Mouse (Mus musculus): Measurements from ENCODE around the gene Ccdc134.

Gene Ccdc134

GRCm38 (mm10) chr15:82127426-82128374, at the start of gene Ccdc134:
Gene Ccdc134, plus strand, starts transcription at chr15:82127922.
- Histone ChIP-seq H3K4me3 (replicated peaks; ENCODE audit: low read length) (peak within 1 kb of the TSS; percentile 91), H3K4me1 (replicated peaks; ENCODE audit: low read depth, low read length) (peaks cover 34% of the 10 kb centered on the region), H3K9me3 (ENCODE audit: low read length) (no peaks in the 10 kb centered on the region), H3K27me3 (ENCODE audit: insufficient read depth, low read length) (peaks cover 38% of the 10 kb centered on the region), H3K36me3 (ENCODE audit: insufficient read depth, low read length) (peaks cover 28% of the 10 kb centered on the region)
- TF ChIP-seq NANOG (IDR thresholded peaks at IDR 0.05; ENCODE audit: borderline replicate concordance, low read length), result no peak
- TF ChIP-seq CTCF (conservative IDR thresholded peaks at IDR 0.05; ENCODE audit: low read length), result no peak
- no peak for TF ChIP-seq POU5F1 (IDR thresholded peaks at IDR 0.05; ENCODE audit: borderline replicate concordance, low read length)

- Histone ChIP-seq H3K27me3 (ENCODE audit: insufficient read depth, low read length) (peaks cover 10% of the 10 kb centered on the region; the same call in 1 of the 2 replicates), H3K9me3 (ENCODE audit: low read length) (no peaks in the 10 kb centered on the region), H3K4me1 (replicated peaks; ENCODE audit: low read depth, low read length) (no peaks in the 10 kb centered on the region), H3K36me3 (ENCODE audit: insufficient read depth, low read length) (no peaks in the 10 kb centered on the region), H3K4me3 (replicated peaks; ENCODE audit: low read length) (no peak overlapping the region)
- TF ChIP-seq POU5F1 (IDR thresholded peaks at IDR 0.05; ENCODE audit: borderline replicate concordance, low read length), result no peak
- no peak for TF ChIP-seq CTCF (conservative IDR thresholded peaks at IDR 0.05; ENCODE audit: low read length)
Observed at GRCm38 (mm10) chr15:82079883-82080282, 47.8 kb upstream of the Ccdc134 start.

- Histone ChIP-seq H3K9me3 (ENCODE audit: low read length) (no peaks in the 10 kb centered on the region), H3K4me1 (replicated peaks; ENCODE audit: low read depth, low read length) (no peaks in the 10 kb centered on the region), H3K4me3 (replicated peaks; ENCODE audit: low read length) (no peak overlapping the region), H3K27me3 (ENCODE audit: insufficient read depth, low read length) (peaks cover 17% of the 10 kb centered on the region; the same call in 1 of the 2 replicates), H3K36me3 (ENCODE audit: insufficient read depth, low read length) (no peaks in the 10 kb centered on the region)
- TF ChIP-seq POU5F1 (IDR thresholded peaks at IDR 0.05; ENCODE audit: borderline replicate concordance, low read length) (no peak), CTCF (conservative IDR thresholded peaks at IDR 0.05; ENCODE audit: low read length) (no peak), NANOG (IDR thresholded peaks at IDR 0.05; ENCODE audit: borderline replicate concordance, low read length) (no peak)
Observed at GRCm38 (mm10) chr15:82081161-82081560, 46.6 kb upstream of the Ccdc134 start.

- Histone ChIP-seq H3K4me1 (replicated peaks; ENCODE audit: low read depth, low read length) (peaks cover 11% of the 10 kb centered on the region), H3K36me3 (ENCODE audit: insufficient read depth, low read length) (no peaks in the 10 kb centered on the region), H3K4me3 (replicated peaks; ENCODE audit: low read length) (no peak overlapping the region), H3K9me3 (ENCODE audit: low read length) (no peaks in the 10 kb centered on the region), H3K27me3 (ENCODE audit: insufficient read depth, low read length) (peaks cover 22% of the 10 kb centered on the region; the same call in 1 of the 2 replicates)
- no peak for TF ChIP-seq POU5F1 (IDR thresholded peaks at IDR 0.05; ENCODE audit: borderline replicate concordance, low read length)
- TF ChIP-seq NANOG (IDR thresholded peaks at IDR 0.05; ENCODE audit: borderline replicate concordance, low read length), result no peak
- TF ChIP-seq CTCF (conservative IDR thresholded peaks at IDR 0.05; ENCODE audit: low read length), result no peak
Observed at GRCm38 (mm10) chr15:82085606-82086005, 42.1 kb upstream of the Ccdc134 start.

GRCm38 (mm10) chr15:82086131-82086530, 41.6 kb upstream of the Ccdc134 start:
- Histone ChIP-seq H3K9me3 (ENCODE audit: low read length) (no peaks in the 10 kb centered on the region), H3K36me3 (ENCODE audit: insufficient read depth, low read length) (no peaks in the 10 kb centered on the region), H3K4me1 (replicated peaks; ENCODE audit: low read depth, low read length) (peaks cover 11% of the 10 kb centered on the region), H3K27me3 (ENCODE audit: insufficient read depth, low read length) (peaks cover 22% of the 10 kb centered on the region; the same call in 1 of the 2 replicates), H3K4me3 (replicated peaks; ENCODE audit: low read length) (no peak overlapping the region)
- TF ChIP-seq POU5F1 (IDR thresholded peaks at IDR 0.05; ENCODE audit: borderline replicate concordance, low read length) (no peak), NANOG (IDR thresholded peaks at IDR 0.05; ENCODE audit: borderline replicate concordance, low read length) (no peak), CTCF (conservative IDR thresholded peaks at IDR 0.05; ENCODE audit: low read length) (no peak)

DNA sequence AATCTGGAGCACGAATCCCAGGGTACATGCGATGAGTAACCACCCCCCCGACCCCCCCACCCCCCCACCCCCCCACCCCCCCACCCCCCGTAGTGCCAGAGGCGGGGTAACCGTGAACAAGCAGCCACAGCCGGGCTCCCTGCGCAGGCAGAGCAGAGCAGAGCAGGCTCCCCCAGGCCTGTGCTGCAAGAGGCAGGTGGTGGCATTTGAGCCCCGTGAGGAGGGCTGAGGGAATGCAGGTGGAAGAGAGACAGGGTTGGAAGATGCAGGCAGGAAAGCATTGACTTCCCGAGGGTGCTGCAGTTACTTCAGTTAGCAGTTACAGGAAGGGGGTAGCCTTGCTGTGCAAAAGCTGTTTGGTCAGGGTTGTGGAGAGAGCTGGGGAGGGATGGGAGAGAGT, 40.5 kb upstream of the Ccdc134 start:
- Histone ChIP-seq H3K4me1 (replicated peaks; ENCODE audit: low read depth, low read length) (peaks cover 11% of the 10 kb centered on the region), H3K9me3 (ENCODE audit: low read length) (no peaks in the 10 kb centered on the region), H3K4me3 (replicated peaks; ENCODE audit: low read length) (no peak overlapping the region), H3K36me3 (ENCODE audit: insufficient read depth, low read length) (no peaks in the 10 kb centered on the region), H3K27me3 (ENCODE audit: insufficient read depth, low read length) (peaks cover 25% of the 10 kb centered on the region; the same call in 1 of the 2 replicates)
- no peak for TF ChIP-seq NANOG (IDR thresholded peaks at IDR 0.05; ENCODE audit: borderline replicate concordance, low read length)
- TF ChIP-seq POU5F1 (IDR thresholded peaks at IDR 0.05; ENCODE audit: borderline replicate concordance, low read length), result no peak
- TF ChIP-seq CTCF (conservative IDR thresholded peaks at IDR 0.05; ENCODE audit: low read length), result peak; percentile 12; the same call in 1 of the 2 replicates

DNA sequence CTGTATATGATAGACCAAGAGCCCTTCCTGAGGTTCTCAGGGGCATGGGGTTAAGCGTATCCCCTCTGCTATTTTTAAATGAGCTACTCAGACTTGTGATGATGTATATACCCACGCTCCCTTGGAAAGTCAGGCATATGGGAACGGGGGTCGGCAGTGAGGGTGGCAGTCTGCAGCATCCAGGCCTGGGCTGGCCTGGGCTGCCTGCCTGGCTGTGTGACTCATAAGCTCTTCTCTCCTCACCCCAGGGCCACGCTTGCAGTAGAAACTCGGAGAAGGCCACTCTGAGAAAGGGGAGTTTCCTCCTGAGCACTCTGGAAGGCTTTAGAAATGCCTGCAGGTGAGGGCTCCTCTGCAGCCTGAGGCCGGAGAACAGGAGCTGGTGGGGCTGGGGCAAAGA, 36.7 kb upstream of the Ccdc134 start:
- peaks cover 11% of the 10 kb centered on the region for H3K4me1 ChIP-seq (replicated peaks; ENCODE audit: low read depth, low read length)
- TF ChIP-seq NANOG (IDR thresholded peaks at IDR 0.05; ENCODE audit: borderline replicate concordance, low read length) (no peak), POU5F1 (IDR thresholded peaks at IDR 0.05; ENCODE audit: borderline replicate concordance, low read length) (no peak), CTCF (conservative IDR thresholded peaks at IDR 0.05; ENCODE audit: low read length) (no peak)
- H3K27me3 ChIP-seq (ENCODE audit: insufficient read depth, low read length), result peaks cover 15% of the 10 kb centered on the region; the same call in 1 of the 2 replicates
- no peaks in the 10 kb centered on the region for H3K36me3 ChIP-seq (ENCODE audit: insufficient read depth, low read length)
- no peaks in the 10 kb centered on the region for H3K9me3 ChIP-seq (ENCODE audit: low read length)
- no peak overlapping the region for H3K4me3 ChIP-seq (replicated peaks; ENCODE audit: low read length)

DNA sequence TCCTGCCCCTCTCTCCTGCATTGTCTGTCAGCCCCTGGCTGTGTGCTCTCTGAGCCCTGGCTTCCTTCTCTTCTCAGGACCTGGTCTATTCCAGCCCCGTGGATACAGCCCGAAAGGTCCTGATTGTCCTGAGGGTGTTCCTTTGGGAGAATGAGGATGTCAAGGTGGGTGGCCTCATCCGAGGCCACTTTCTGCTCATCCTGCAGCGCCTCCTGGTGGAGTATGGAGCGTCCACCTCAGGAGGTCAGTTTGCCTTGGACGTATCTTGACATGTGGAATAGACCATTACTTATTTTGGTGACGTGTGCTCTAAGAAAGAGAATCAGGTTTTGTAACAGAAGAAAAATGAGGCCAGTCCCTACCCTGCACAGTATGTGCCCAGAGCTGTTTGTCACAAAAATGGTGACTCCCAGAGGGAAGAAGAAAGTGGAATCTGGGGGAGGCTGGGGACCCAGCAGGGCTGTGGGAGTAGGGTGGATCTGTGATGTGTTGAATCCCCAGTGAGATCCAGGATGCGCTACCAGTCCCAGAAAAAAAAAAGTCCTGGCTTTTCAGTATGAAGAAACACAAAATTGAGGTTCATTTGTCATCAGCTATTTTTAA, 20.7 kb upstream of the Ccdc134 start:
- H3K36me3 ChIP-seq (ENCODE audit: insufficient read depth, low read length), result no peaks in the 10 kb centered on the region
- H3K27me3 ChIP-seq (ENCODE audit: insufficient read depth, low read length), result peaks cover 25% of the 10 kb centered on the region
- H3K4me3 ChIP-seq (replicated peaks; ENCODE audit: low read length), result no peak overlapping the region
- TF ChIP-seq CTCF (conservative IDR thresholded peaks at IDR 0.05; ENCODE audit: low read length) (peak; percentile 67), NANOG (IDR thresholded peaks at IDR 0.05; ENCODE audit: borderline replicate concordance, low read length) (no peak)
- no peaks in the 10 kb centered on the region for H3K9me3 ChIP-seq (ENCODE audit: low read length)
- peaks cover 10% of the 10 kb centered on the region; the same call in 1 of the 2 replicates for H3K4me1 ChIP-seq (replicated peaks; ENCODE audit: low read depth, low read length)
